In the genomic region with DNA sequence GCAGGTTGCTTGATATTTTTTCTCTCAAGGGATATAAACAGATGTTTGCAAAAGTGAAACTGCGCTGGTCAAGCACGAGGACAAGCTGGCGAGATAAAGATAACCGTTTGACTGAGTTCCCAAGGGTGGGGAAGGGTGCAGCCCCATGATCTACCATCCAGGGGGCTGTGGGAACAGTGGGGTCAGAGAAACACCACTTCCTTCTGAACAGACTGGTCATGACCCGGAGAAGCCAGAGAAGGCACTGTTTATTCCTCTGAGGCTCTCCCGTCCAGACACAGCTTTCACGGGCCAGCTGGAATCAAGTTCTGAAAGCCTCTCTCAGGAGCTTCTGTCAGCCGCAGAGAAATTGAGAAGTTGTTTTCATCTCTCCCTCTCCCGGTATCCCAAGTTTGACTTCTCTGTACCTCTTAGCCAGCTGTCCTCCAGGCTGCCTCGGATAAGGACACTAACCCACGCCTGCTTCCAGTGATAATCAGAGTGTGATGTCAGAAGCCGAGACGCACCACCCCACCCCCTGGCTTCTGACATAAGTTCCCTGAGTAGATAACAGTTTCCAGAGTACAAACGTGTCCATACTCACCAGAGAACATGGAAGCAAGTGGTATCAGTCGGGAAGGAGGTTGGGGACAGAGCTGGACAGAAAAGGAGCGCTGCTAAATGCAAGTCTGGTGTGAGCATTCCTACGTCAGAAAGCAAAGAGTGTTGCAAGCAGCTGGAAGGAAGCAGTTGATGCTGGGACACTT, we compare ENCODE assay signal across 1 mouse cellular context.
A peak's percentile ranks its signal among the peaks of the same experiment; 100 is the strongest.
TF ChIP-seq lines count a peak whose summit lies in the region.

Ccrl2 (minus strand) TSS at position 722 of the 746 bp plus-strand sequence.

TF ChIP-seq in MEL, 35 proteins besides CTCF, POLR2A, EP300 and RAD21 (continued from another document):
- TF ChIP-seq TBP (IDR thresholded peaks at IDR 0.05; ENCODE audit: low read depth, low read length) = 0 out of 2 replicates have a peak, but pooled peaks have one; percentile 49
- TF ChIP-seq TCF12 (IDR thresholded peaks at IDR 0.05; ENCODE audit: low read depth, low read length) = peak; percentile 95
- TF ChIP-seq SMC3 (IDR thresholded peaks at IDR 0.05; ENCODE audit: low read depth, low read length) = no peak
- peak; percentile 82 for TF ChIP-seq GATA1 (IDR thresholded peaks at IDR 0.05; ENCODE audit: low read depth, low read length)
- peak; percentile 91 for TF ChIP-seq TAL1 (IDR thresholded peaks at IDR 0.05; ENCODE audit: low read length)
- TF ChIP-seq MXI1 (IDR thresholded peaks at IDR 0.05; ENCODE audit: low read depth, low read length) = peak; percentile 49
- peak; percentile 73; the same call in 1 of the 2 replicates for TF ChIP-seq SIN3A (IDR thresholded peaks at IDR 0.05; ENCODE audit: low read length)
- no peak for TF ChIP-seq E2F4 (IDR thresholded peaks at IDR 0.05; ENCODE audit: borderline replicate concordance, low read depth, low read length)
